Mouse (Mus musculus) thymus, adult 2 months (tissue): ENCODE measurements around the gene Fgf18.

Experiments used
- CTCF ChIP-seq: fragments of 200-500 bp; IDR thresholded peaks from 2 replicates; pipeline ENCODE4 v1.5.1; 2012; ENCODE audit warnings: mild to moderate bottlenecking, control low read depth, low read length, moderate library complexity, borderline replicate concordance; ENCODE audit not compliant: control insufficient read depth, poor library complexity, insufficient read depth; ENCODE audit errors: extremely low read depth
- POLR2A ChIP-seq: fragments of 200-500 bp; IDR thresholded peaks from 2 replicates; pipeline ENCODE4 v1.6.1; 2012; ENCODE audit warnings: mild to moderate bottlenecking, low read length, control low read depth, moderate library complexity; ENCODE audit not compliant: control insufficient read depth, poor library complexity, insufficient read depth; ENCODE audit errors: extremely low read depth

DNA sequence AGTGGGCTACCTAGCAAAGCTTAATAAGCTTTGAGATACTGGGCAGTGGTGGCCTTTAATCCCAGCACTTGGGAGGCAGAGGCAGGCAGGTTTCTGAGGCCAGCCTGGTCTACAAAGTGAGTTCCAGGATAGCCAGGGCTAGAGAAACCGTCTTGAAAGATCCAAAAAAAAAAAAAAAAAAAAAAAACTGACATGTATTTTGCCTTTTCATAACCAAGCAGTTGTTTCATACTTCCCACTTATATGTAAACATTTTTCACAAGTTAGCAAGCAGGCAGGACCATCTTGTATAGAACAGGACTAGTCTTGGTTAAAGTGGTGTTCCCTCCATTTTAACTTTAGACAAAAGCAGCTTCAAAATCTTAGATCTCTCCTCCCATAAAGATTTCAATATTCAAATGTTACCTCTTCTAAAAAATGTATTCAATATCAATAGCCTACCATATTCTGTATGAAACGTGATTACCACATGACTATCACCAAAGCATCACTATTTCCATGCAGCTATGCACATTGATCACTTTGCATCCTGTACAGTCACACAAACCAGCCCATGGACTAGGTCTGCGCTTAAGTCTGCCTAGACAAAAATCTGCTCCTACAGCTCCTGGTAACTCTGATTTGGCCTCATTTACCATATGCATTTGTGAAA lies 4.1 kb upstream of the Fgf18 start:
- TF ChIP-seq CTCF (no peak), POLR2A (no peak)
